Mouse (Mus musculus) limb, embryonic 10.5 days (tissue): ENCODE results near the gene Bcr. TPM values are rescaled to one million over a fixed set of nuclear protein-coding genes. Genes with fewer than 3 reads are reported as not detected.

Experiments
- DNase-seq: peaks from one replicate; pipeline ENCODE4 v3.0.0-alpha.2; 2017; ENCODE audit warnings: low spot score
- H3K27ac ChIP-seq: fragments of 300-500 bp; sonication (generic); 2 replicates; pipeline ENCODE4 v1.5.1; 2016; ENCODE audit warnings: mild to moderate bottlenecking
- H3K27me3 ChIP-seq: fragments of 300-500 bp; sonication (generic); 2 replicates; pipeline ENCODE4 v1.6.1; 2016; ENCODE audit warnings: low read depth, mild to moderate bottlenecking; ENCODE audit not compliant: poor library complexity, severe bottlenecking
- H3K36me3 ChIP-seq: fragments of 300-500 bp; sonication (generic); 2 replicates; pipeline ENCODE4 v1.6.1; 2016; ENCODE audit warnings: mild to moderate bottlenecking, moderate library complexity
- H3K4me1 ChIP-seq: fragments of 300-500 bp; sonication (generic); 2 replicates; pipeline ENCODE4 v1.6.1; 2016
- H3K4me3 ChIP-seq: fragments of 300-500 bp; sonication (generic); 2 replicates; pipeline ENCODE4 v1.5.1; 2016; ENCODE audit warnings: mild to moderate bottlenecking, moderate library complexity
- H3K9me3 ChIP-seq: fragments of 300-500 bp; sonication (generic); replicated peaks from 2 replicates; pipeline ENCODE4 v1.6.1; 2016; ENCODE audit warnings: mild to moderate bottlenecking
- WGBS: fragments of 180-500 bp; shearing (Covaris S2); methylation state at CpG from one replicate; pipeline ENCODE4 v1.1.7; 2016; 5-methylcytosine and 5-hydroxymethylcytosine counted together
- polyA plus RNA-seq: library from polyadenylated mRNA; unstranded; fragments of >200 nt; fragmentation: Nextera tagmentation; extraction: Ambion mirVana; gene quantifications from 2 replicates; pipeline ENCODE4 v1.2.1, GENCODE M21; 2016

Gene Bcr
- polyA plus RNA-seq, 1 experiment from 2014 or later: 7.0 TPM

DNA sequence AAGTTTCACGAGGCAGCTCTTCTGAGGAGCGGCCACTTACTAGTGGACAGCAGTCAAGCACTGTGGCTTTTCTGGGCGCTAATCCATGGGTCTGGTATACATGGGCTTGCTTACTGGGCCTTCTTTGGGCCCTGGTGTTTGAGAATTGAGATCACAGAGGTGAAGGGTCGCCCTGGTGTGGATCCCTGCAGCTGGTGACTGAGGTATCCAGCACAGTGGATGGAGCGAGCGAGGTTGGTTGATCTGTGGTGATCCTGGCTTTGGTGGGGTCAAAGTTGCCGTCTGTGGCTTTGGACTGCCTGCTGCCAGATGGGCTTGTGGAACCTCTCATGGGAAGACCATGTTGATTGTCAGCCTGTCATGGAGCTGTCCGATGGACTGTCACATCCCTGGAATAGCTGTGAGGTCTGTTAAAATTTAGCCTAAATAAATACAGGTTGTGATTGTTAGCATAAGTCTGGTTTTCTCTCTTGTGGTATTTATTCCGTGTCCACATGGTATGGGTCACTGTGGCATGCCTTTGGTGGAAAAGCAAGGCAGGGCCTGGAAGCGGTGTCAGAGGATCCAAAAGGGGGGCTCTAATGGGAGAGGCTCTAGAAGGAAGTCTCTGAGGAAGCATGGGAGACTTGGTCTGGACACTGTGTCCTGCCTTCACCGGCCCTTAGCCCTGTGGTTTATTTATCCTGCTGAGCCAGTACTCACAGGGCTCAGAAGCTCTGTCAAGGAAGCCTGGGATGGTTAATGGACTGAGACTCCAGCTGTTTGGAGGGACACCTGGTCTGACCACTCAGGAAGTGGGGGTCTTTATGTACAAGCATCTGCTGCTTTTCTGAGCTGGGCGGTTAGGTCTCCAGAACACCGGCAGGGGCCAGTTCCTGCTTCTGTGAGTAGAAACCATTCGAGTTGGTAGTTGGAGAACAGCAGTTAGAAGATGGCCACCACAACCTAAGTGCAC lies 18.1 kb downstream of the Bcr start:
- Histone ChIP-seq H3K4me1 (peaks cover 11% of the 10 kb centered on the region), H3K27me3 (no peaks in the 10 kb centered on the region), H3K9me3 (no peaks in the 10 kb centered on the region), H3K36me3 (peaks cover 52% of the 10 kb centered on the region), H3K27ac (no peak overlapping the region), H3K4me3 (no peak overlapping the region)
- DNase-seq: no peak
- WGBS: 81% methylated on average over 14 of the region's 14 CpGs

DNA sequence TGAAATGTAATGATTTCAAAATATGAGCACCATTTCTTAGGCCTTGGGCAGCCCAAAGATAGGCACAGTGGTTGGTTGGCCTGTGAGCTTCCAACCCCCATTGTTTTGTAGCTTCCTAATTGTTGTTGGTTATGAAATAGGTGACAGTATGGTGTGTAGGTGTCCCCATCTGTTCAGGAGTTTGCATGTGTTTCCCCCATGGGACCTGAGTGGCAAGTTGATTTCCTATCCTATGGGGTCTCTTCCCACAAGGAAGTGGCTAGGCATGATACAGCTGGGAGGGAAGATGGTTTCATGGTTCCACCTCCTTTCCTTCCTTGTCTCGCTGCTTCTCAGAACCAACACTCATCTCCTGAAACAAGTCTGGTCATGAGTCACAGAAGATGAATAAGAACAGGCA lies 24.9 kb downstream of the Bcr start:
- 95% methylated on average over 1 of the region's 1 CpGs for WGBS

DNA sequence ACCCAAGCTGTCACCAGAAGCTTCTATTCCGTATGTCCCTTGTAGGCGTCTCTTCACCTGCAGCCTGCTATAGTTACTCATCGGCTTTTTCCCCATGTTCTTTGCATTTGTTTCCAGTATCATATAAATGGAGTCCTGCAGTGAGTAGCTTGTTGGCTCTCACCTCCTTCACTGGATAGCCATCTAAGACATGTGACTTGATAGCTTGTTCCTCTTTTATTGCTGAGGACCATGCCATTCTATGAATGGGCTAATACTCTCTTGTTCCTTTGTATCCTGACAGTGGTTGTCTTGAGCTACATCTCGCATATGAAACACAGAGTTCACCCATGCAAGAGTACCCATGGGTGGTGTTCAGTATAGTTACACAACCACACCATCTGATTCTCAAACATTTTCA lies 28.1 kb downstream of the Bcr start:
- Histone ChIP-seq H3K36me3 (peaks cover 24% of the 10 kb centered on the region), H3K27me3 (no peaks in the 10 kb centered on the region), H3K4me1 (peaks cover 11% of the 10 kb centered on the region), H3K9me3 (no peaks in the 10 kb centered on the region), H3K27ac (no peak overlapping the region), H3K4me3 (no peak overlapping the region)
- no peak for DNase-seq
- WGBS: 87% methylated on average over 4 of the region's 4 CpGs

More for the DNA sequence above, 24.9 kb downstream of the Bcr start:
- Histone ChIP-seq H3K4me3 (no peak overlapping the region), H3K27ac (no peak overlapping the region), H3K27me3 (no peaks in the 10 kb centered on the region), H3K4me1 (no peaks in the 10 kb centered on the region), H3K36me3 (peaks cover 46% of the 10 kb centered on the region), H3K9me3 (no peaks in the 10 kb centered on the region)
- no peak for DNase-seq

DNA sequence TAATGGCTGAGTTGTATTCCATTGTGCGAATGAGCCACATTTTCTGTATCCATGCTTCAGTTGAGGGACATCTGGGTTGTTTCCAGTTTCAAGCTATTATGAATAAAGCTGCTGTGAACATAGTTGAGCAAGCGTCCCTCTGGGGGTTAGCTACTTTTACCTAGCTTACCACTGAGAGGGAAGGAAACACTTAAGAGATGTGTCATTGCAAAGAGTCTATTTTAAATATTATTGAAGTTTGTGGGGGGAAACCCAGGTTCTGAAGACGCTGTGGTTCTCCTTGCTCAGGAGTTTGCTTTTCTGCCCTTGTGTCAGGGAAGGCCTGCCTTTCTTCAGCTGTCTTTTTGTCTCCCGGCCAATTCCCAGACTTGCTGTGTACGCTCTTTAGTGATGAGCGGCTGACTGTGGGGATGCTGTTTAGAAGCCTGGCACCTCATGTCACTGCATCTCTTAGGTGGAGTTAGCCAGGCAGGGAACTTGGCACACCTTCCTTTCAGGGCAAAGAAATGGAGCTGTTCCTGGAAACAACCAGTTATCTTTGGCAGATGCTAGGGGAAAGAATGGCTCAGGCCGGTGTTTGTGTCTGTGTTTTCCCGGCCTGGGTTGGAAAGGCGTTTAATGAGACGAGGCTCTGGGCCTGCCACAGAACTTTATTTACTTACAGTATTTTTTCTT lies 31.2 kb downstream of the Bcr start:
- no peak overlapping the region for H3K27ac ChIP-seq
- 87% methylated on average over 10 of the region's 10 CpGs for WGBS
- H3K4me1 ChIP-seq: peaks cover 28% of the 10 kb centered on the region
- no peak overlapping the region for H3K4me3 ChIP-seq
- peaks cover 11% of the 10 kb centered on the region; the same call in 1 of the 2 replicates for H3K36me3 ChIP-seq
- DNase-seq: no peak
- no peaks in the 10 kb centered on the region for H3K9me3 ChIP-seq
- no peaks in the 10 kb centered on the region for H3K27me3 ChIP-seq

DNA sequence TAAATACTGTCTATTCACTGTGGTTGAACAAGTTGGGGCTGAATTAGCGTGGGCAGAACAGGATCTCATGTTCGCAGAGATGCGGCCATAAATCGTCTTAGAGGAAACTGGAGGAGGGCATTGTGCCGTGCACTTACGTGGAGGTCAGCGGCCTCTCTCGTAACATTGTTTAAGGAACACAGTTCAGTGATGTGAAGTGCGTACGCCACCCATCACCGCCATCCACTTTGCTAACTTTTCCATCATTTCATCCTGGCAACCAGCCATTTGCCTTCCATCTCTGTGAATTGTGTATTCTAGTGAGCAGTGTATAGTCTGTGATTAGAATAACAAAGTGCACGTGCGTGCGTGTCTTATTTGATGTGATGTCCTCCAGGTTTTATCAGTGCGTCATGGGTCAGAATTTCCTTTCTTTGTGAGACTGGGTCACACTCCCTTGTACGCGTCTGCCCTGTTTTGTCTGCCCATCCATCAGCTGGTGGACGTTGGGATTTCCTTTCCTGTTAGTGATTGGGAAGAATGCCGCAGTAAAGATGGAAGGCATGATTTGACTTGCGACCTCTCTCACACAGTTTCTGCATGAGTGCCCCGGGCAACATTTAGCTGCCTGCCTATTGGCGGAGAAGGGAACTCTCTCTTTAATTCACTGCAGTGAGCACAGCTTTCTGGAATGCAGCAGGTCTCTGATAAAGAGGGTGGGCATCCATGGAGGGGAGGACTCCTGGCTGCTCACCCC lies 33.0 kb downstream of the Bcr start:
- Histone ChIP-seq H3K4me3 (no peak overlapping the region), H3K9me3 (no peaks in the 10 kb centered on the region), H3K4me1 (peaks cover 46% of the 10 kb centered on the region), H3K27me3 (no peaks in the 10 kb centered on the region), H3K36me3 (no peaks in the 10 kb centered on the region), H3K27ac (no peak overlapping the region)
- 49% methylated on average over 22 of the region's 22 CpGs for WGBS
- DNase-seq: peak; percentile 37

DNA sequence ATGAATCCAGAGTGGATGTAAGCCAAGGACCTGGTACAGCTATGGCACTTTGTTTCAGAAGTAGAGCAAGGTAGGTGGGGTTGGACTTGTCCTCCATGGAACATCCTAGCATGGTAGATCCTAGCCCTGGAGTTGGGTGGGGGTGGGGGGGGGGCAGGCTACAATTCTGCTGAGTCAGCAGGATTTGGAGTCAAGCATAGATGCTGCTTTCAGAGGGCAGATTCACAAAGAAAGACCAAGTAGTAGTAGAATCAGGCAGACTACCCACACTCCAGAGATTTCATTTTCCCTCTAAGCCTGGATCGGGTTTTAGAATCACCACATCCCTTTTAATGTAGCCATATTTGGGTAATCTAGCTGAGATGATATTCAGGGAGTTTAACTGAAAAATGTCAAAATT lies 33.9 kb downstream of the Bcr start:
- WGBS: 90% methylated on average over 1 of the region's 1 CpGs
- Histone ChIP-seq H3K27ac (no peak overlapping the region), H3K9me3 (no peaks in the 10 kb centered on the region), H3K4me1 (peaks cover 55% of the 10 kb centered on the region), H3K27me3 (no peaks in the 10 kb centered on the region), H3K36me3 (no peaks in the 10 kb centered on the region), H3K4me3 (no peak overlapping the region)
- no peak for DNase-seq

DNA sequence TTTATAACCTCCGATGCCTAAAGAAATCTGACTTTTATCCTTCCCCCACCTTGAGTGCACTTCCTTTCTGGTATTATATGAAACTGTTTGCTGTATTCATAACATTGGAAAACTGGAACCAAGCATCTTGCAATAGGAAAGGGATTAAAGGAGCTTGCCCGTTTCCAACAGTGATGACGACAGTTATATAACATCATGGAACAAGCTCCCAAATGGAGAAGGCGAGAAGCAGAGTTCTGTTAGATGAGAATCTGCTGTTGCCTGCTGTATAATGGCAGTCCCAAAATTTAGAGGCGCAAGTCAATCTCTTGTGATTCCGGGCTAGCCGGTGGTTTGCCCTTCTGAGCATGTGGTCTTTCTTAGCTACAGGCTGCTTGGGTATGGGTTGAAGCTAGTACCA lies 34.8 kb downstream of the Bcr start:
- Histone ChIP-seq H3K36me3 (no peaks in the 10 kb centered on the region), H3K9me3 (no peaks in the 10 kb centered on the region), H3K4me3 (no peak overlapping the region), H3K4me1 (peaks cover 61% of the 10 kb centered on the region), H3K27ac (no peak overlapping the region), H3K27me3 (no peaks in the 10 kb centered on the region)
- no peak for DNase-seq
- 91% methylated on average over 7 of the region's 7 CpGs for WGBS

DNA sequence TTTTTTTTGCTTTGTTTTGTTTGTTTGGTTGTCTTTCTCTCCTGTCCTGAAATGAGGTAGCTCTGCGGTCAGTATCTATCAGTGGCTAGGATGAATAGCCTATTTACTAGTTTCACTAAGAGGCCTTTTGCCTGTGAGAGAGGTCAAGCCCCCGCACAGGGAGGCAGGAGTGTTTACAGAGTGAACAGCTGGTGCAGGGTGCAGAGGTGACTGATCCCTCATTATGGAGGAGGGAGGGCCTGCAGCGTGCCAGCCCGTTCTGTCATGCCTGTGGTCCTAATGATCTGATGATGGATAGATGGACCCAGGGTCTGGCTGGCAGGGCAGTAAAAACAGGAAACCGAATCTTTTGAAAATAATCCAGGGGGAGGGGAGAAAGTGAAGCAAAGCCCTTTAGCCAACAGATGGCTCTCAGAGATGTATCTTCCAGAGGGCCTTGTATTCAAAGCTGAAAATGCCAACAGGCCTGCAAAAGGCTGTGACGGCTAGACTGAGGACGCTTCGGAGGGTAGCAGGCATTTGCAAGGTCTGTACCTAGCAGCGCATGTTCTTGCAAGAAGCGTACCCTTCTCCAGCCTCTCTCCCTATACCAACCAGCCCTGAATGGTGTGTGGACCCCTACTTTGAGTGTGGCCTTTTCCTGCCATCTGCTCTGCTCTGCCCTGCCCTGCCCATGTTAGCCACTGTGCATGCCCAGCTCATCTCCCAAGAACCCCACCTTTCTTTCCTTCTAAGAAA lies 38.2 kb downstream of the Bcr start:
- Histone ChIP-seq H3K9me3 (no peaks in the 10 kb centered on the region), H3K4me3 (peak overlapping the region; percentile 9; the same call in 1 of the 2 replicates), H3K36me3 (no peaks in the 10 kb centered on the region), H3K27me3 (no peaks in the 10 kb centered on the region), H3K4me1 (peaks cover 70% of the 10 kb centered on the region), H3K27ac (peak overlapping the region; percentile 50)
- peak; percentile 72 for DNase-seq
- WGBS: 17% methylated on average over 10 of the region's 10 CpGs

DNA sequence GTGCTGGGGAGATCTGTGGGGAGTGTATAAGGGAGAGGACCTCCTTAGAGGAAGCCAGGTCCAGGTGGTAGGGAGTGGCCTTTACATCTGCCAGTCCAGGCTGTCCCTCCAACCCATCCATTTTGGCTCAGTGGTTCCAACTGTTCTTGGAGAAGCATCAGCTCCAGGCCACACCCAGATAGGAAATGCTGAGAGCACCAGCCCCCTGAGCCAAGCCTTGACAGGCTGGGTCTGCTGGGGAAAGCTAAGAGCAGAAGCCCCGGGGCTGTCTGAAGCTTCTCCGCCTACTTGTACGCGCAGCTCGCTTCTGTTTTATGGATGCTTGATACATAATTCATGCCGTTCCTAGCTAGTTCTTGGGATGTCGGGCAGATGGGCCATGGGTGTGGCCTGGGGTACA lies 39.9 kb downstream of the Bcr start:
- 77% methylated on average over 7 of the region's 7 CpGs for WGBS
- no peak for DNase-seq
- Histone ChIP-seq H3K4me3 (no peak overlapping the region), H3K36me3 (no peaks in the 10 kb centered on the region), H3K9me3 (no peaks in the 10 kb centered on the region), H3K27ac (no peak overlapping the region), H3K27me3 (no peaks in the 10 kb centered on the region), H3K4me1 (peaks cover 82% of the 10 kb centered on the region)

DNA sequence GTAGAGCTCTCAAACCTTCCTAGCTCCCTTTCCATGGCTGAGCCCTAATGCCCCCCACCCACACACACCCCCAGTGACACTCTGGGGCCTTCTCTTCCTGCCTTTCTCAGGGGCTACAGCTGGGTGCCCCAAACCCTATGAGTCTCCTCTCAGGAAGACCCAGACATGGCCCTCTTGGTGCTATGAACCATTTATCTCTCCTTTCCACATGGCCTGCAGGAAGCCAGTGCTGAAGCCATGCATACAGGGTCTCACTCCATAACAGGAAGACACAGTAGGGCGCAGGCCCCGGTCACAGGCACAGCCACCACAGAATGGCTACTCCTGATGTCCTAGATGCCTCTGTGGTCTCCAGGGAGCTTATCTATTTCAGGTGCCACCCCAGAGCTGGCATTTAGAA lies 43.1 kb downstream of the Bcr start:
- Histone ChIP-seq H3K4me1 (peaks cover 67% of the 10 kb centered on the region), H3K27ac (no peak overlapping the region), H3K27me3 (no peaks in the 10 kb centered on the region), H3K4me3 (no peak overlapping the region), H3K9me3 (no peaks in the 10 kb centered on the region), H3K36me3 (no peaks in the 10 kb centered on the region)
- 82% methylated on average over 2 of the region's 2 CpGs for WGBS
- DNase-seq: no peak

DNA sequence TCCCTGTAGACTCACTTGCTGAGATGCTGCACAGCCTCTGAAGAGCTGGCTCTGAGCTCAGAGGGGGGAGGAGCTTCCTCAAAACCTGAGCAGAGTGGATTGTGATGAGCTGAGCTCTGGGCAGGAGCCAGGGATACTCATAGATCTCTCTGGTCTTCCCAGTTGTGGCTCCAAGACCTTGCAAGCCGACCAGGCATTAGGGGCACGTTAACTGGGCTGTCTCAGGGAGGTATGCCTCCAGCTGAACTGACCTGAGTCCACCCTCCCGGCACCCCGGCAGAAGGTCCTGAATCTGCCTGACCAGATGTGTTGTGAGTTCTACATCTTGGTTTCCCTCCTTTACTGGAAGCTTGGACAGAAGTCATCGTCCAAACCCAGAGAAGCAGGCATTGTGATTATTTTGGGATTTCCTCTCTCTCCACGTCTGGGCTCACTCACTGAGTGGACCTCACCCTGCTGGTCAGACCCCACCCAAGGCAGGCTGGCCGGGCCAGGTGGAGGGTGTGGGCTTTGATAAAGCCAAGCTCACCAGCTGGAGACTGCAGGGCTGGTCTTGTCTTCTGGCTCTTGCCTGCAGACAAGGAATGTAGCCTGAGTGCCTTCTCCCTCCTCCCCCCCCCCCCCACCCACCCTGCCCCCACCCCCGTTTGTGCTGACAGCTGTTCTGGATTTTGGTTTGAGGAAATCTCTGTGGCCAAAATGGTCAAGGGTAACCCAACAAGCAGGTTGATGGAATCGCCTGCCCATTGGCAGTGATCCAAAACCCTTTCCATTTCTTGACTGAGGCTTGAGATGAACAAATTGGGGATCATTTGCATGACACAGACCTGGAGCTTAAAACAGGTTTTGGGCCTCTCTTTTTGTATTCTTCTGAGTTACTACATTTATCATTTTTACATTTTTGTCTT lies 44.1 kb downstream of the Bcr start:
- WGBS: 64% methylated on average over 9 of the region's 9 CpGs

More for the DNA sequence above, 44.1 kb downstream of the Bcr start:
- DNase-seq: no peak
- peaks cover 57% of the 10 kb centered on the region for H3K4me1 ChIP-seq
- 0 out of 2 replicates have a peak overlapping the region, but pooled peaks have one; percentile 25 for H3K27ac ChIP-seq
- no peaks in the 10 kb centered on the region for H3K9me3 ChIP-seq
- H3K4me3 ChIP-seq: no peak overlapping the region
- H3K36me3 ChIP-seq: no peaks in the 10 kb centered on the region
- no peaks in the 10 kb centered on the region for H3K27me3 ChIP-seq
